In genomic region chr15:78763704-78764103, GRCm38 (mm10) we compare ENCODE assay signal across 25 mouse cellular contexts. TPM values are rescaled to one million over a fixed set of nuclear protein-coding genes. Genes with fewer than 3 reads are reported as not detected.
DNase-seq lines count a peak whose midpoint lies in the region; ATAC-seq and TF ChIP-seq lines count a peak whose summit lies in the region.
"Had no signal": no experiment of that assay in that cellular context is flagged by ENCODE, and none has a peak within 500 bp of the region (broad histone marks: within the 10 kb centered on the region; RNA-seq: fewer than 3 reads in every experiment).

No protein-coding gene starts in this region.

- WGBS in forebrain, embryonic 10.5 days: 87% methylated on average over 5 of the region's 5 CpGs
- 59% methylated on average over 5 of the region's 5 CpGs for WGBS in forebrain, postnatal 0 days
- WGBS in midbrain, embryonic 12.5 days: 82% methylated on average over 5 of the region's 5 CpGs
- 66% methylated on average over 5 of the region's 5 CpGs for WGBS in midbrain, embryonic 15.5 days
- WGBS in hindbrain, embryonic 12.5 days: 84% methylated on average over 5 of the region's 5 CpGs
- WGBS in lung, adult 2 months: 74% methylated on average over 5 of the region's 5 CpGs

- DNase-seq in forebrain, embryonic 10.5 days (ENCODE audit: extremely low spot score, low spot score): no peak
- DNase-seq in forebrain, postnatal 0 days: no peak
- peak; percentile 33 for DNase-seq in fat pad, adult 2 months (ENCODE audit: extremely low read depth, low read depth, low spot score)
- no peak for DNase-seq in lung, adult 2 months
- DNase-seq in frontal cortex, postnatal 25 days (ENCODE audit: low spot score in 2 of 2): no peak
- DNase-seq: adrenal gland, adult 8-10 months; cerebellum, adult 8-10 months; heart, adult 11 months; heart, postnatal 36 days; kidney, adult 11 months; right cerebral cortex, postnatal 4 days had no signal

- no peak for ATAC-seq in forebrain, postnatal 0 days
- ATAC-seq in midbrain, embryonic 12.5 days (ENCODE audit: low FRiP score, low read depth): no peak
- no peak for ATAC-seq in midbrain, embryonic 15.5 days (replicated peaks)
- ATAC-seq in hindbrain, embryonic 12.5 days (ENCODE audit: low FRiP score): no peak; the same call in 1 of the 2 replicates
- ATAC-seq: CD4-positive, CD25-positive, alpha-beta regulatory T cell, adult 4 months; lung, postnatal 0 days; Patski had no signal

- H3K9me3 ChIP-seq in forebrain, embryonic 10.5 days: no peaks in the 10 kb centered on the region
- H3K9me3 ChIP-seq in forebrain, postnatal 0 days (ENCODE audit: low read length): no peaks in the 10 kb centered on the region
- H3K9me3 ChIP-seq in midbrain, embryonic 12.5 days: no peaks in the 10 kb centered on the region
- H3K9me3 ChIP-seq in midbrain, embryonic 15.5 days: no peaks in the 10 kb centered on the region
- H3K9me3 ChIP-seq in hindbrain, embryonic 12.5 days (replicated peaks): no peaks in the 10 kb centered on the region
- H3K9me3 ChIP-seq: heart, embryonic 13.5 days; limb, embryonic 15.5 days; liver, embryonic 15.5 days had no signal

- H3K27ac ChIP-seq in forebrain, embryonic 10.5 days: peak overlapping the region; percentile 65; the same call in 1 of the 2 replicates
- no peak overlapping the region for H3K27ac ChIP-seq in forebrain, postnatal 0 days (ENCODE audit: low read depth, low read length)
- H3K27ac ChIP-seq in midbrain, embryonic 12.5 days (replicated peaks): peak overlapping the region; percentile 64
- no peak overlapping the region for H3K27ac ChIP-seq in midbrain, embryonic 15.5 days
- H3K27ac ChIP-seq in hindbrain, embryonic 12.5 days: peak overlapping the region; percentile 66
- H3K27ac ChIP-seq: heart, embryonic 13.5 days; kidney, postnatal 0 days; limb, embryonic 15.5 days; liver, embryonic 15.5 days had no signal

- H3K4me1 ChIP-seq in forebrain, embryonic 10.5 days: peaks cover 39% of the 10 kb centered on the region
- no peaks in the 10 kb centered on the region for H3K4me1 ChIP-seq in forebrain, postnatal 0 days (ENCODE audit: insufficient read depth)
- peaks cover 34% of the 10 kb centered on the region for H3K4me1 ChIP-seq in midbrain, embryonic 12.5 days
- H3K4me1 ChIP-seq in midbrain, embryonic 15.5 days: peaks cover 11% of the 10 kb centered on the region
- H3K4me1 ChIP-seq in hindbrain, embryonic 12.5 days: peaks cover 37% of the 10 kb centered on the region
- H3K4me1 ChIP-seq in lung, adult 2 months (ENCODE audit: control insufficient read depth, insufficient read depth, low read length): no peaks in the 10 kb centered on the region
- H3K4me1 ChIP-seq: heart, embryonic 13.5 days; limb, embryonic 15.5 days; liver, embryonic 15.5 days had no signal

- no peak for TF ChIP-seq CTCF in forebrain, postnatal 0 days (IDR thresholded peaks at IDR 0.05; ENCODE audit: low read depth)
- no peak for TF ChIP-seq CTCF in lung, adult 2 months (IDR thresholded peaks at IDR 0.05; ENCODE audit: insufficient read depth, low read length)

- H3K4me2 ChIP-seq in forebrain, postnatal 0 days (ENCODE audit: low read depth): no peak overlapping the region
- no peak overlapping the region for H3K4me2 ChIP-seq in midbrain, embryonic 12.5 days (replicated peaks)
- no peak overlapping the region for H3K4me2 ChIP-seq in midbrain, embryonic 15.5 days
- H3K4me2 ChIP-seq in hindbrain, embryonic 12.5 days (replicated peaks): no peak overlapping the region
- H3K4me2 ChIP-seq: heart, embryonic 13.5 days; limb, embryonic 15.5 days; liver, embryonic 15.5 days had no signal

- TF ChIP-seq POLR2A in lung, adult 2 months (IDR thresholded peaks at IDR 0.05; ENCODE audit: borderline replicate concordance, extremely low read depth, low read depth, low read length): no peak

- H3K9ac ChIP-seq in forebrain, postnatal 0 days: no peak overlapping the region
- H3K9ac ChIP-seq in midbrain, embryonic 12.5 days (replicated peaks): no peak overlapping the region
- H3K9ac ChIP-seq in midbrain, embryonic 15.5 days: no peak overlapping the region
- no peak overlapping the region for H3K9ac ChIP-seq in hindbrain, embryonic 12.5 days
- H3K9ac ChIP-seq: heart, embryonic 13.5 days; limb, embryonic 15.5 days; liver, embryonic 15.5 days had no signal

- H3K27me3 ChIP-seq in forebrain, embryonic 10.5 days (ENCODE audit: poor library complexity, severe bottlenecking): no peaks in the 10 kb centered on the region
- no peaks in the 10 kb centered on the region for H3K27me3 ChIP-seq in forebrain, postnatal 0 days (ENCODE audit: insufficient read depth, low read length)
- H3K27me3 ChIP-seq in midbrain, embryonic 12.5 days: no peaks in the 10 kb centered on the region
- H3K27me3 ChIP-seq in midbrain, embryonic 15.5 days (replicated peaks): no peaks in the 10 kb centered on the region
- H3K27me3 ChIP-seq in hindbrain, embryonic 12.5 days: no peaks in the 10 kb centered on the region
- H3K27me3 ChIP-seq: heart, embryonic 13.5 days; liver, embryonic 15.5 days had no signal

- H3K4me3 ChIP-seq in forebrain, embryonic 10.5 days: no peak overlapping the region
- no peak overlapping the region for H3K4me3 ChIP-seq in forebrain, postnatal 0 days (ENCODE audit: low read depth, low read length)
- no peak overlapping the region for H3K4me3 ChIP-seq in midbrain, embryonic 12.5 days
- no peak overlapping the region for H3K4me3 ChIP-seq in midbrain, embryonic 15.5 days
- no peak overlapping the region for H3K4me3 ChIP-seq in hindbrain, embryonic 12.5 days
- no peak overlapping the region for H3K4me3 ChIP-seq in lung, adult 2 months (replicated peaks; ENCODE audit: extremely low read depth, low read depth, low read length)
- H3K4me3 ChIP-seq: heart, embryonic 13.5 days; limb, embryonic 15.5 days; liver, embryonic 15.5 days had no signal

- peaks cover 97% of the 10 kb centered on the region for H3K36me3 ChIP-seq in forebrain, embryonic 10.5 days (replicated peaks)
- no peaks in the 10 kb centered on the region for H3K36me3 ChIP-seq in forebrain, postnatal 0 days (ENCODE audit: insufficient read depth)
- peaks cover 82% of the 10 kb centered on the region for H3K36me3 ChIP-seq in midbrain, embryonic 12.5 days
- H3K36me3 ChIP-seq in midbrain, embryonic 15.5 days (replicated peaks): no peaks in the 10 kb centered on the region
- peaks cover 21% of the 10 kb centered on the region; the same call in 1 of the 2 replicates for H3K36me3 ChIP-seq in hindbrain, embryonic 12.5 days
- H3K36me3 ChIP-seq: heart, embryonic 13.5 days; limb, embryonic 15.5 days had no signal

RNA-seq across cellular contexts. Expression of gene Mfng, which starts 9.6 kb away (rescaled TPM):
- 71.1 and 83.6 TPM in 2 replicates for polyA plus RNA-seq in forebrain, embryonic 10.5 days (2016; fragmentation: Nextera tagmentation; extraction: Ambion mirVana)
- 6.4 and 11.4 TPM in 2 replicates for total RNA-seq in forebrain, postnatal 0 days (2014; rRNA removed)
- polyA plus RNA-seq in forebrain, postnatal 0 days (2015; fragmentation: Nextera tagmentation; extraction: Ambion mirVana): 16.0 and 16.8 TPM in 2 replicates
- 119 and 137 TPM in 2 replicates for polyA plus RNA-seq in midbrain, embryonic 12.5 days (2016; fragmentation: Nextera tagmentation; extraction: Ambion mirVana)
- 27.1 and 30.1 TPM in 2 replicates for polyA plus RNA-seq in midbrain, embryonic 15.5 days (2015; fragmentation: Nextera tagmentation; extraction: Ambion mirVana)
- polyA plus RNA-seq in hindbrain, embryonic 12.5 days (2016; fragmentation: Nextera tagmentation; extraction: Ambion mirVana): 51.7 and 58.0 TPM in 2 replicates
- 78.0 and 98.3 TPM in 2 replicates for polyA plus RNA-seq in lung, adult 2 months (2012; rRNA removed)
- polyA plus RNA-seq: Patski had no signal

RNA-seq across cellular contexts. Expression of gene Card10, which starts 39.1 kb away (rescaled TPM):
- polyA plus RNA-seq in forebrain, embryonic 10.5 days (2016; fragmentation: Nextera tagmentation; extraction: Ambion mirVana): 2.4 and 2.6 TPM in 2 replicates
- 0.57 and 0.77 TPM in 2 replicates for total RNA-seq in forebrain, postnatal 0 days (2014; rRNA removed)
- polyA plus RNA-seq in forebrain, postnatal 0 days (2015; fragmentation: Nextera tagmentation; extraction: Ambion mirVana): 1.2 and 1.7 TPM in 2 replicates
- 2.3 and 2.6 TPM in 2 replicates for polyA plus RNA-seq in midbrain, embryonic 12.5 days (2016; fragmentation: Nextera tagmentation; extraction: Ambion mirVana)
- 2.1 and 2.3 TPM in 2 replicates for polyA plus RNA-seq in midbrain, embryonic 15.5 days (2015; fragmentation: Nextera tagmentation; extraction: Ambion mirVana)
- 2.7 and 2.9 TPM in 2 replicates for polyA plus RNA-seq in hindbrain, embryonic 12.5 days (2016; fragmentation: Nextera tagmentation; extraction: Ambion mirVana)
- polyA plus RNA-seq in lung, adult 2 months (2012; rRNA removed): 61.5 and 73.5 TPM in 2 replicates
- total RNA-seq: common myeloid progenitor, adult 5-6 weeks had no signal
- polyA plus RNA-seq: CD4-positive, CD25-positive, alpha-beta regulatory T cell, adult 4 months had no signal

RNA-seq across cellular contexts. Expression of gene Elfn2, which starts 45.1 kb away (rescaled TPM):
- 0.05 and 0.15 TPM in 2 replicates for polyA plus RNA-seq in forebrain, embryonic 10.5 days (2016; fragmentation: Nextera tagmentation; extraction: Ambion mirVana)
- total RNA-seq in forebrain, postnatal 0 days (2014; rRNA removed): 33.9 and 51.6 TPM in 2 replicates
- 8.1 and 10.1 TPM in 2 replicates for polyA plus RNA-seq in forebrain, postnatal 0 days (2015; fragmentation: Nextera tagmentation; extraction: Ambion mirVana)
- polyA plus RNA-seq in midbrain, embryonic 12.5 days (2016; fragmentation: Nextera tagmentation; extraction: Ambion mirVana): 0.88 and 2.2 TPM in 2 replicates
- polyA plus RNA-seq in midbrain, embryonic 15.5 days (2015; fragmentation: Nextera tagmentation; extraction: Ambion mirVana): 10.1 and 11.1 TPM in 2 replicates
- polyA plus RNA-seq in hindbrain, embryonic 12.5 days (2016; fragmentation: Nextera tagmentation; extraction: Ambion mirVana): 2.4 and 2.5 TPM in 2 replicates
- polyA plus RNA-seq in lung, adult 2 months (2012; rRNA removed): 0.02 and 0.09 TPM in 2 replicates
- total RNA-seq: common myeloid progenitor, adult 5-6 weeks; monocyte, adult 5-6 weeks; neutrophil, adult 5-6 weeks had no signal
- polyA plus RNA-seq: embryonic facial prominence, embryonic 11.5 days; liver, embryonic 15.5 days had no signal

Comparison
In these comparisons a context has a peak if more than half of its experiments do, and no peak if none do; other contexts are left out.
1. H3K27ac ChIP-seq: peak in forebrain, embryonic 10.5 days (single experiment), midbrain, embryonic 12.5 days (single experiment) and hindbrain, embryonic 12.5 days (single experiment); none in forebrain, postnatal 0 days (single experiment) and midbrain, embryonic 15.5 days (single experiment).
2. RNA of gene Card10, which starts 39.1 kb away (polyA plus RNA-seq): 61.5 to 73.5 TPM in lung, adult 2 months; 2.7 to 2.9 TPM in hindbrain, embryonic 12.5 days, 2.3 to 2.6 TPM in midbrain, embryonic 12.5 days, 2.4 to 2.6 TPM in forebrain, embryonic 10.5 days, 2.1 to 2.3 TPM in midbrain, embryonic 15.5 days and 1.2 to 1.7 TPM in forebrain, postnatal 0 days; every median in the first group is over 10 times any median in the second.